Mouse (Mus musculus) liver, embryonic 14.5 days (tissue): Measurements from ENCODE around the gene Tmem220. TPM values are rescaled to one million over a fixed set of nuclear protein-coding genes. Genes with fewer than 3 reads are reported as not detected.

Source experiments
- ATAC-seq: fragments of 200-750 bp; cut with Nextera tagmentation; 2 replicates; pipeline ENCODE4 v1.8.0; 2017; ENCODE audit warnings: moderate number of reproducible peaks, mild to moderate bottlenecking, moderate library complexity; ENCODE audit not compliant: insufficient read depth
- DNase-seq, 3 experiments: peaks; one replicate each; pipeline ENCODE4 v3.0.0-alpha.2; 2012 to 2013; ENCODE audit warnings: low read depth in 3 of 3, low spot score in 3 of 3
- H3K27ac ChIP-seq: fragments of 300-500 bp; sonication (generic); 2 replicates; pipeline ENCODE4 v1.5.1; 2014; ENCODE audit warnings: moderate library complexity, mild to moderate bottlenecking, control low read depth, inconsistent platforms
- H3K27me3 ChIP-seq: fragments of 300-500 bp; sonication (generic); 2 replicates; pipeline ENCODE4 v1.6.1; 2014; ENCODE audit warnings: mild to moderate bottlenecking, low read length, moderate library complexity; ENCODE audit not compliant: control insufficient read depth, insufficient read depth
- H3K36me3 ChIP-seq: fragments of 300-500 bp; sonication (generic); replicated peaks from 2 replicates; pipeline ENCODE4 v1.6.1; 2014; ENCODE audit warnings: low read depth; ENCODE audit not compliant: control insufficient read depth, insufficient read depth
- H3K4me1 ChIP-seq, 2 experiments: fragments of 200-500 bp in 1 of 2; fragments of 300-500 bp in 1 of 2; sonication (generic) in 1 of 2; replicated peaks; 2 replicates each; pipeline ENCODE4 v1.6.1; 2012 to 2014; ENCODE audit warnings: antibody characterized with exemption in 1 of 2, inconsistent platforms in 1 of 2, low read length in 1 of 2; ENCODE audit not compliant: control insufficient read depth in 2 of 2, insufficient read depth in 2 of 2
- H3K4me2 ChIP-seq: fragments of 300-500 bp; sonication (generic); 2 replicates; pipeline ENCODE4 v1.6.1; 2014; ENCODE audit warnings: low read depth, mild to moderate bottlenecking, control low read depth, moderate library complexity
- H3K4me3 ChIP-seq, 2 experiments: fragments of 200-500 bp in 1 of 2; fragments of 300-500 bp in 1 of 2; sonication (generic) in 1 of 2; 2 replicates each; pipeline ENCODE4 v1.5.1; 2012 to 2014; ENCODE audit warnings: low read depth in 2 of 2, low read length in 2 of 2, mild to moderate bottlenecking in 2 of 2, control low read depth in 1 of 2, inconsistent platforms in 1 of 2, moderate library complexity in 1 of 2; ENCODE audit not compliant: insufficient read depth in 1 of 2
- H3K9ac ChIP-seq: fragments of 300-500 bp; sonication (generic); replicated peaks from 2 replicates; pipeline ENCODE4 v1.6.1; 2014; ENCODE audit warnings: mild to moderate bottlenecking, control low read depth, moderate library complexity
- H3K9me3 ChIP-seq: fragments of 300-500 bp; sonication (generic); 2 replicates; pipeline ENCODE4 v1.6.1; 2016; ENCODE audit warnings: low read length, mixed read lengths; ENCODE audit not compliant: control insufficient read depth
- CTCF ChIP-seq: IDR thresholded peaks from 2 replicates; pipeline ENCODE4 v1.5.1; 2016; ENCODE audit warnings: antibody characterized with exemption, low read depth, control low read depth
- EP300 ChIP-seq: IDR thresholded peaks from 2 replicates; pipeline ENCODE4 v1.6.1; 2016; ENCODE audit warnings: antibody characterized with exemption, low read depth
- WGBS: fragments of 180-500 bp; shearing (Covaris S2); extraction: QIAGEN DNeasy Blood & Tissue Kit; methylation state at CpG from one replicate; pipeline ENCODE4 v1.1.7; 2014; ENCODE audit not compliant: insufficient replicate concordance; 5-methylcytosine and 5-hydroxymethylcytosine counted together
- polyA plus RNA-seq, 2 experiments: library from polyadenylated mRNA; depleted of rRNA in 1 of 2; stranded (reverse) in 1 of 2; unstranded in 1 of 2; fragments of >200 nt; fragmentation: Nextera tagmentation in 1 of 2; extraction: Ambion mirVana in 1 of 2; gene quantifications; 2 replicates each; pipeline versions ENCODE4 v1.2.1 to v1.2.3; 2012 to 2014

The Tmem220 gene
- polyA plus RNA-seq, 2 experiments = 0.88 to 1.6 TPM

- ATAC-seq = no peak
- 78% methylated on average over 8 of the region's 8 CpGs for WGBS
- Histone ChIP-seq H3K9me3 (no peaks in the 10 kb centered on the region), H3K36me3 (peaks cover 23% of the 10 kb centered on the region), H3K4me2 (no peak overlapping the region), H3K9ac (no peak overlapping the region), H3K4me3 (no peak overlapping the region), H3K4me1 (peaks cover 3 to 6% of the 10 kb centered on the region in 2 experiments; a peak in 3 of 4 replicates), H3K27ac (no peak overlapping the region), H3K27me3 (no peaks in the 10 kb centered on the region)
- TF ChIP-seq EP300 (no peak), CTCF (no peak)
- DNase-seq = no peak
These were observed 29.9 kb downstream of the Tmem220 start for GRCm38 (mm10) chr11:67054754-67055365.

GRCm38 (mm10) chr11:67061311-67061710 is 36.4 kb downstream of the Tmem220 start:
- no peak overlapping the region for H3K9ac ChIP-seq
- H3K27me3 ChIP-seq = no peaks in the 10 kb centered on the region
- 61% methylated on average over 2 of the region's 2 CpGs for WGBS
- no peaks in the 10 kb centered on the region for H3K4me1 ChIP-seq
- TF ChIP-seq EP300 (no peak), CTCF (no peak)
- no peak overlapping the region for H3K27ac ChIP-seq
- H3K4me3 ChIP-seq = no peak overlapping the region
- DNase-seq = no peak
- H3K36me3 ChIP-seq = peaks cover 27% of the 10 kb centered on the region
- ATAC-seq = no peak
- no peak overlapping the region for H3K4me2 ChIP-seq
- no peaks in the 10 kb centered on the region for H3K9me3 ChIP-seq

GRCm38 (mm10) chr11:67062726-67063125 is 37.8 kb downstream of the Tmem220 start:
- Histone ChIP-seq H3K27me3 (no peaks in the 10 kb centered on the region), H3K4me1 (no peaks in the 10 kb centered on the region), H3K9me3 (no peaks in the 10 kb centered on the region), H3K4me3 (no peak overlapping the region), H3K27ac (no peak overlapping the region), H3K9ac (no peak overlapping the region), H3K4me2 (no peak overlapping the region), H3K36me3 (peaks cover 16% of the 10 kb centered on the region)
- no peak for ATAC-seq
- WGBS = 77% methylated on average over 3 of the region's 3 CpGs
- no peak for DNase-seq
- no peak for TF ChIP-seq CTCF
- TF ChIP-seq EP300 = no peak

GRCm38 (mm10) chr11:67067741-67068140 is 42.8 kb downstream of the Tmem220 start:
- H3K9me3 ChIP-seq = no peaks in the 10 kb centered on the region
- H3K4me3 ChIP-seq = no peak overlapping the region
- TF ChIP-seq EP300 = no peak
- TF ChIP-seq CTCF = no peak
- H3K27me3 ChIP-seq = no peaks in the 10 kb centered on the region
- H3K4me2 ChIP-seq = no peak overlapping the region
- 72% methylated on average over 3 of the region's 3 CpGs for WGBS
- H3K4me1 ChIP-seq = no peaks in the 10 kb centered on the region
- H3K27ac ChIP-seq = no peak overlapping the region
- H3K36me3 ChIP-seq = peaks cover 4% of the 10 kb centered on the region
- no peak overlapping the region for H3K9ac ChIP-seq
- ATAC-seq = no peak
- no peak for DNase-seq

- ATAC-seq = no peak
- 74% methylated on average over 15 of the region's 15 CpGs for WGBS
- Histone ChIP-seq H3K9me3 (no peaks in the 10 kb centered on the region), H3K9ac (no peak overlapping the region), H3K4me3 (no peak overlapping the region), H3K4me1 (no peaks in the 10 kb centered on the region), H3K27ac (no peak overlapping the region), H3K4me2 (no peak overlapping the region), H3K36me3 (no peaks in the 10 kb centered on the region), H3K27me3 (no peaks in the 10 kb centered on the region)
- DNase-seq = no peak
- no peak for TF ChIP-seq EP300
These were observed 47.7 kb downstream of the Tmem220 start for GRCm38 (mm10) chr11:67072615-67073130.
